Mouse (Mus musculus): ENCODE measurements at regions not wholly inside any gene's neighbourhood (a gene's known extent, or its start where the extent isn't known, plus 50 kb on each side); places are given as distances from the start of the nearest gene placed in this dataset.
A peak's percentile ranks its signal among the peaks of the same experiment; 100 is the strongest.

GRCm38 (mm10) chr3:37862756-37863155, 138.5 kb upstream of the Gm5148 start:
- no peaks in the 10 kb centered on the region for H3K36me3 ChIP-seq (ENCODE audit: control insufficient read depth, insufficient read depth)
- no peak for TF ChIP-seq REST (IDR thresholded peaks at IDR 0.05; ENCODE audit: insufficient read depth, insufficient read length)
- no peak overlapping the region for H3K4me3 ChIP-seq
- no peak overlapping the region for H3K4me2 ChIP-seq (ENCODE audit: low read depth)
- H3ac ChIP-seq (ENCODE audit: control insufficient read depth, insufficient read length): no peak overlapping the region
- no peaks in the 10 kb centered on the region for H3K27me3 ChIP-seq (ENCODE audit: control insufficient read depth, insufficient read depth, insufficient read length)
- H3K79me2 ChIP-seq (ENCODE audit: control insufficient read depth, insufficient read depth): no peaks in the 10 kb centered on the region

DNA sequence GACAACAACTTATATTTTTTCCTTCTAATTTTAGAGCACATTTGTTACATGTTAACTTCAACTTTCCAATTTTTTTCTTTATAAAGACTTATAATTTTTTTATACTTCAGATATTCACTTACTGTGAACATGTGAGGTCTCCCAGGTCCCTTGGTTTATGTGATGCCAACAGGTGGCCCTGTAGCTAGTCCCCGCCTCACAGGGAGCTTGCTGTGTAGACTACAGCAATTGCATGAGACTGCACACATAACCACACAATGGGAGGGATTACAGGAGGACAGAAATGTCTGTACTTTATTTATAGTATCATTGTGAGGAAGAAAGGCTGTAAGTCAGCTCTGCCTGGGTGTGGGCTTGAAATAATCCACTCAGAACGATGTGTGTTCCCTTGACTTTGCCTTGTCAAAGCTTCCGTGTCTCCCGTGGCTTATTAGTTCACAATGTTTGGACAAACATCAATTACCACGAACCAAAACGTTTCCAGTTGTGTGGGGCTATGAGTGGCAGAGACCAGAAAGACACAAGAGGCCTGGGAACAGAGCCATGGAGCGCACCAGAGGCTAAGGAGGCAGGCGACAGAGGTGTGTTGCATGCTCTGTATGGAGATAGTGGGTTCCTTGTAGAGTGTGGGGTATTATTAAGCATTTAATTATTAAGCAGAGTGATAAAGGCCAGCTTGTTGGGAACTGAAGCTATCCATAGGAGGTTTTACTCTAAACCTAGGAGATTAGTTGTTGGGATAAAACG, 136.6 kb upstream of the Gm5148 start:
- Histone ChIP-seq H3K4me2 (ENCODE audit: low read depth) (peak overlapping the region; percentile 41), H3K79me2 (ENCODE audit: control insufficient read depth, insufficient read depth) (no peaks in the 10 kb centered on the region), H3K27me3 (ENCODE audit: control insufficient read depth, insufficient read depth, insufficient read length) (no peaks in the 10 kb centered on the region), H3ac (ENCODE audit: control insufficient read depth, insufficient read length) (no peak overlapping the region), H3K36me3 (ENCODE audit: control insufficient read depth, insufficient read depth) (no peaks in the 10 kb centered on the region), H3K4me3 (no peak overlapping the region)
- TF ChIP-seq MYOD1 (IDR thresholded peaks at IDR 0.05; ENCODE audit: control insufficient read depth in 1 of 3, insufficient read length in 2 of 3, low read depth in 2 of 3): peak in 2 of 3 experiments; percentile 20 to 54
- no peak for TF ChIP-seq SRF (IDR thresholded peaks at IDR 0.05; ENCODE audit: control insufficient read depth, insufficient read length, low read depth)
- TF ChIP-seq MYOG (IDR thresholded peaks at IDR 0.05; ENCODE audit: control insufficient read depth in 1 of 3, insufficient read depth in 1 of 3, insufficient read length in 2 of 3, low read depth in 2 of 3): peak in 1 of 3 experiments; percentile 29

- Histone ChIP-seq H3ac (ENCODE audit: control insufficient read depth, insufficient read length) (no peak overlapping the region), H3K79me2 (ENCODE audit: control insufficient read depth, insufficient read depth) (no peaks in the 10 kb centered on the region), H3K4me2 (ENCODE audit: low read depth) (peak overlapping the region; percentile 16), H3K4me3 (no peak overlapping the region), H3K27me3 (ENCODE audit: control insufficient read depth, insufficient read depth, insufficient read length) (no peaks in the 10 kb centered on the region), H3K36me3 (ENCODE audit: control insufficient read depth, insufficient read depth) (no peaks in the 10 kb centered on the region)
- TF ChIP-seq USF1 (IDR thresholded peaks at IDR 0.05; ENCODE audit: low read depth): no peak
- TF ChIP-seq MYOD1 (IDR thresholded peaks at IDR 0.05; ENCODE audit: control insufficient read depth in 1 of 3, insufficient read length in 2 of 3, low read depth in 2 of 3): peak in 1 of 3 experiments; percentile 7
- no peak for TF ChIP-seq SRF (IDR thresholded peaks at IDR 0.05; ENCODE audit: control insufficient read depth, insufficient read length, low read depth)
- TF ChIP-seq E2F4 (IDR thresholded peaks at IDR 0.05; ENCODE audit: insufficient read depth): no peak
- TF ChIP-seq TCF3 (IDR thresholded peaks at IDR 0.05; ENCODE audit: insufficient read length, low read depth): no peak
These were observed 135.9 kb upstream of the Gm5148 start for GRCm38 (mm10) chr3:37860034-37860714.

DNA sequence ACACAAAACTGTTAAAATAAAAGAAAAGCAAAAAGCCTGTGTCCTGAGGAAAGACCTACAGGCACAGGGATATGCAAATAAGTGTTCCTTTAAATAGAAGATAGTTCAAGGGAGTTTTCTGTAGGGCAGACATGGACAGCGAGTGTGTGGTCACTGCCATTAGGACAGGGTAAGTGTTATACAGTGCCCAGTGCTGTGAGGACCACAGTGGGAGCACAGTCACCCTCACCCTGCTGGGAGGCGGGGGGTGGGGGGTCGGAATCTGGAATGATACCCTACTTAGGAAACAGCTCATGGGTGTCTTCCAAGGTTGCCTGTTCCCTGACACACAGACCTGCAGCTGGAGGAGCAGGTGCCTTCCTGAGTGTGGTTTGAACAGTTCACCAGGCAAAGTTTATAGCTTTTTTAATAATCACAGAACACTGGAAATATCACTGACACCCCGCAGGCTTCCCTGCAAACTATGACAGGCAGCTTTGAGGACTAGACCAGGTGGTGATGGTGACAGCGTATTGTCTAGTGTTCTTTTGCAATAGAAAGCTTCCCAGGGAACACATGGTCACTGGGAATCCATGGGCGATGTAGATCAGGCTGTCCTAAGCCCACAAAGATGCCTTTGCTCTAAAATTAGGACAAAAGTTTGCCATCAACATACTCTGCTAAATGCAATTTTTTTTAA, 134.5 kb upstream of the Gm5148 start:
- peak; percentile 1 for TF ChIP-seq TCF3 (IDR thresholded peaks at IDR 0.05; ENCODE audit: insufficient read length, low read depth)
- TF ChIP-seq MYOD1 (IDR thresholded peaks at IDR 0.05; ENCODE audit: control insufficient read depth in 1 of 3, insufficient read length in 2 of 3, low read depth in 2 of 3): peak; percentile 75 to 84 (median 84)
- TF ChIP-seq MAX (IDR thresholded peaks at IDR 0.05; ENCODE audit: low read depth): no peak
- TF ChIP-seq USF1 (IDR thresholded peaks at IDR 0.05; ENCODE audit: low read depth): no peak
- no peak for TF ChIP-seq TCF12 (IDR thresholded peaks at IDR 0.05; ENCODE audit: insufficient read depth, poor library complexity, severe bottlenecking)
- peak; percentile 23; the same call in 1 of the 2 replicates for TF ChIP-seq CEBPB (IDR thresholded peaks at IDR 0.05; ENCODE audit: insufficient read depth, poor library complexity, severe bottlenecking)
- Histone ChIP-seq H3ac (ENCODE audit: control insufficient read depth, insufficient read length) (no peak overlapping the region), H3K4me3 (no peak overlapping the region), H3K79me2 (ENCODE audit: control insufficient read depth, insufficient read depth) (no peaks in the 10 kb centered on the region), H3K4me2 (ENCODE audit: low read depth) (no peak overlapping the region), H3K27me3 (ENCODE audit: control insufficient read depth, insufficient read depth, insufficient read length) (no peaks in the 10 kb centered on the region), H3K36me3 (ENCODE audit: control insufficient read depth, insufficient read depth) (no peaks in the 10 kb centered on the region)

GRCm38 (mm10) chr3:37846191-37847003, 122.1 kb upstream of the Gm5148 start:
- H3ac ChIP-seq (ENCODE audit: control insufficient read depth, insufficient read length): no peak overlapping the region
- H3K27me3 ChIP-seq (ENCODE audit: control insufficient read depth, insufficient read depth, insufficient read length): no peaks in the 10 kb centered on the region
- H3K79me2 ChIP-seq (ENCODE audit: control insufficient read depth, insufficient read depth): no peaks in the 10 kb centered on the region
- no peak overlapping the region for H3K4me3 ChIP-seq
- no peaks in the 10 kb centered on the region for H3K36me3 ChIP-seq (ENCODE audit: control insufficient read depth, insufficient read depth)
- H3K4me2 ChIP-seq (ENCODE audit: low read depth): peak overlapping the region; percentile 14
- TF ChIP-seq MAX (IDR thresholded peaks at IDR 0.05; ENCODE audit: low read depth): no peak
- TF ChIP-seq POLR2A (IDR thresholded peaks at IDR 0.05; ENCODE audit: insufficient read length, low read depth): no peak
- no peak for TF ChIP-seq MYOD1 (IDR thresholded peaks at IDR 0.05; ENCODE audit: control insufficient read depth in 1 of 3, insufficient read length in 2 of 3, low read depth in 2 of 3)
- no peak for TF ChIP-seq TCF3 (IDR thresholded peaks at IDR 0.05; ENCODE audit: insufficient read length, low read depth)
- no peak for TF ChIP-seq E2F4 (IDR thresholded peaks at IDR 0.05; ENCODE audit: insufficient read depth)
- TF ChIP-seq USF1 (IDR thresholded peaks at IDR 0.05; ENCODE audit: low read depth): no peak
- TF ChIP-seq POLR2AphosphoS2 (IDR thresholded peaks at IDR 0.05; ENCODE audit: insufficient read length, low read depth): no peak
- no peak for TF ChIP-seq SRF (IDR thresholded peaks at IDR 0.05; ENCODE audit: control insufficient read depth, insufficient read length, low read depth)
- no peak for TF ChIP-seq REST (IDR thresholded peaks at IDR 0.05; ENCODE audit: insufficient read depth, insufficient read length)
- TF ChIP-seq TCF12 (IDR thresholded peaks at IDR 0.05; ENCODE audit: insufficient read depth, poor library complexity, severe bottlenecking): no peak
- TF ChIP-seq CEBPB (IDR thresholded peaks at IDR 0.05; ENCODE audit: insufficient read depth, poor library complexity, severe bottlenecking): no peak
- TF ChIP-seq MYOG (IDR thresholded peaks at IDR 0.05; ENCODE audit: control insufficient read depth in 1 of 3, insufficient read depth in 1 of 3, insufficient read length in 2 of 3, low read depth in 2 of 3): no peak

Data from myocyte (in vitro differentiated cells).